Mouse (Mus musculus) cerebellum, adult 18-20 months (tissue): ENCODE measurements around the gene Med10.

Experiments used
- DNase-seq, 2 experiments: peaks; one replicate each; pipeline ENCODE4 v3.0.0; 2021

The Med10 gene

DNA sequence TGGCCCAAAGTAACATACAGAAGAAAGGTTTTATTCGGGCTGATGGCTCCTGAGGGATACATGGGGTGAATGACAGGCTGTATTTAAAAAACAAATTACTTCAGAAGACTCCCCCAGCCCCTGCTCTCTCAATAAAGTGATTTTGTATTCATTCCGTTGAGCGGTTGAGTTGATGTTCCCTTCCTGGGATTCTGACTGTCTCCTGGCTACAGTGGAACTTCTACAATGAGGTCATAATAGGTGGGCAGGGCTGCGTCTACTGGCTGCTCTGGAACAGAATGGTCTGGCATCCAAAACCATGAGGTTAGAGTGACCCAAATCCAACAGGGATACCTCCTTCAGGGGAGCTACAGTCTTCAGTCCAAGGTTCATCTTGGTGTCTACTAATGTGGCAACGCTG, at the start of gene Med10:
Med10 (plus strand) TSS at position 301 of the 400 bp plus-strand sequence.
- no peak for DNase-seq

DNA sequence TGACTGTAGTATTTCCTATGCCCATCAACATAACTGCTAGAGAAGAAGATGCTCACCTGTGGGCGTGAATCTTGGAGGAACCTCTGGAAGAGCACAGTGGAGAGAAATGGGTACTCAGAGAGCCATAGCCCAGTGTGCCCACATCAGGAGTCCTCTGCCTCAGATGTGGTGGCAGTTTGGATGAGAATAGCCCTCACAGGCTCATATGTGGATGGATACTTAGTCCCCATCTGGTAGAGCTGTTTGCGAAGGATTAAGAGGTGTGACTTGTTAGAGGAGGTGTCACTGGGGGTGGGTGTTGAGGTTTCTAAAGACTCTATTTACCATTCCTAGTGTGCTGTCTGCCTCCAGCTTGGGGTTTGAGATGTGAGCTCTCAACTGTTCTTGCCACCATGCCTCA, 49.3 kb upstream of the Med10 start:
- DNase-seq, result no peak

DNA sequence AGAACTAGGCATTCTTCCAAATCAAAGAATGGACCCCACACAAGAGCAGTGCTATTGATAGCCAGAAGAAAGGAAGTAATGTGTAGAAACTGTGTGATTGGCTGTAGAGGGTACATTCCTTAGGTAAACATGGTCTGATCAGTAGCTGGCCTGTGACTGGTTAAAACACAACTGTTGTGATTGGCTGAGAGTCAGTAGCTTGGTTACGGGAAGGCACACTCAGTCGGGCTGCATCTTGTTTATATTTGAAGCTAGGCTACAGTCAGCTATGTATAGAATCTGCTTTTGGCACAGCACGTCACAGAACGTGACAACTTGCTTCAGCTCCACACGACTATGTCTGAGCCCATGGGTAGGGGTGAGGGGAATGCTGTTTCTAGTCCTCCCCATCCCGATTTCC, 43.2 kb upstream of the Med10 start:
- no peak for DNase-seq

DNA sequence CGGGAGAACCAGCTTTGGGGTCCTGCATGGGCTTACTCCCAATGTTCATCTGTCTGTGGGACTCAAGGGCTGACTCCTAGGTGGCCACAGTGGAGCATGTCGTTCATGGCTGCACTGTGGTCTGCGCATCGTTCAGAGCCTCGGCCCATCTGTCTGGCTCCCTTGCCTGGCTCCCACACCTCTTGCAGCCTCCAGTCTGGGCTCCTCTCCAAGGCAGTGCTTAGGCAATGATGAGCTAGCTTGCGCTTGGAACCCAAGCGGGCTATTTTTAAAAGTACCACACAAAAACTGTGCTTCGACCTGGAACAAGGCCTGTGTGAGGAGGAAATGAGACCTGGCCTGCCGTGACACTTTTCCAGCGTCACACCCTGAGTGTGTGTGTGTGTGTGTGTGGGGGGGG, 40.8 kb upstream of the Med10 start:
- peak; percentile 85 to 91 for DNase-seq

DNA sequence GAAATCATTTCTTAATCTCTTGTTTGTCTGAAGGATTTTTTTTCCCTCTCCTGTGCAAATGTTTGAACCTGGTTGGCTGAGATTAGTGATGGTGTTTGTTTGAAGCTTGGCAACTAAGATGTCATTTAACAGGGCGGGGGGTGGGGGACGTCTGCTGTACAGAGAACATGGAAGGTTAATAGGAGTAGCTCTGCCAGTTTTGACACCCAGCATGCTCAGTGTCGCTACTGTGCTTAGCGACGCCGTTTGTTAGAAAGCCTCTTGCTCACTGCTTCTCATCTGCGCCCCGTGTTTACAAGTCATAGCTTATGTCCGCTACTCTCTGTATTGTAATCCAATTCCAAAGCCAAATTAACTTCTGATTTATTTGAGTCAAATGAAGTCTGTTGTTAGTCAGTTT, 37.5 kb upstream of the Med10 start:
- no peak for DNase-seq

DNA sequence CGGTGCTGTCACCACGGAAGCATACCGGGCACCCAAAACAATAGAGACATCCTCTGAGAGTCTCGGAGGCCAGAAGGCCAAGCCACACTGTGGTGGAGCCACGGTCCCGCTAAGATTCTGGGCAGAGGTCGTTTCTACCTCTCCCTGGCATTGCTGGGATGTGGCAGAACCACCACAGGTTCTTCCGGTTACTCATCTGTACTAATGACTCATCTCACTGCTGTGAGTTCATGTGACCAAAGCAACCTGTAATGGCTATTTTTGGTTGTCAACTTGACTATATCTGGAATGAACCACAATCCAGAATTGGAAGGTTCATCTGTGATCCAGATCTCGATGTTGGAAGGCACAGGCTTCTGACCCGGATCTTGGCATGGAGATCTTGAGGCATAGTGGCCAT, 34.0 kb upstream of the Med10 start:
- no peak for DNase-seq

DNA sequence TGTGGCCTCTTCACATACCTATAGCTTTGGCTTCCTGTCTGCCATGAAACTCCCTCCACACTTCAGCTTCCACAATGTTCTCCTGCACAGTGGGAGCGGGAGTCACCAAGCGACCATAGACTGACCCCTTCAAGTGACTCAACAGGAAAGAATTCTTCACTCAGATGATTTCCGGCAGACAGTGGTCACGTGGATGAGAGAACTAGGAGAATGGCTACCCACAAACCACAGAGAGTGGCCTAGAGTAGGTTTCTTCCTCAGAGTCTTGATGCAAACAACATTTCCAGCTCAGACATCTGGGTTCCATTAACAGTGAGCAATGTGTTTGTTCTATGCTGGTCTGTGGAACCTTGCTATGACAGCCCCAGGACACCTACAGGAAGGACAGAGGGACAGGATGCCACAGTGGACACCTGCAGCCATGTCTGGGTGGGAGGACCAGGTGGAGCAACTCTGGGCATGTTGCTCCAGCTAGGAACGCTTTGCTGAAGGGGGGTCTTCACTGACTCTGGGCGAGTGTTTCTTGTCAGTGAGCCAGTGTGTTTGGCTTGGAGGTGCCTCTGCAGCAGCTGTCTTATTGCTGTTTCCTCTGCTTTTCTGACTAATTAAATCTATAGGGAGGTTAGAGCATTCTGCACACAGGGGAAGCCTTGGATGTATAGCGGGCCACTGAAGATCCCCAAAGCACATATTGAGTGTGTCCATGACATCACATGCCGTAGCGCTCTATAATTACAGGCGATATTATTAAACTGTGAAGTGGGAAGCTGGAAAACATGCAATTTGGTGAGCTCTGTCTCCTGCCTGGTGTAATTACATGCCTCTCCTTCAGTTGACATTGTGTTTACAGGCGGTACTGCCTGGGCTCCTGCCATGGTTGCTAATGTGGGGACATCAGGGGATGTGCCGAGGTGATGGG, 31.4 kb upstream of the Med10 start:
- DNase-seq, result no peak

DNA sequence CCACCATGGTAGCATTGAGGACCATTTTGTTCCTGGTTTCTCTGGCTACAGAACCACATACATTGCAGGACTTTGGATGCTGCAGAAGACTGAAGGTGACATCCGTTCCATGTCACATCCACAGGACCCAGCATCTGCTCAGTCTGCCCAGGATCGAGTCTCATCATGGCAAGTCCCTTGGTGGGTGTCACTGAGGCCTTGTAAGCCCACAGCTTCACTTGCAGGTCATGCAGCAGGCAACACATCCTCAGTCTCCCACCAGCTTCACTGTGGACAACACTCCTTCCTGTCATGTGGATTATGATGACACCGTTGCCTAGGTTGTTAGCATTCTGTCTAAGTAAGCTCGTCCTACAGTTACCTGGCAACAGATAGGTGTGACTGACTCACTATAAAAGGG, 29.8 kb upstream of the Med10 start:
- no peak for DNase-seq

DNA sequence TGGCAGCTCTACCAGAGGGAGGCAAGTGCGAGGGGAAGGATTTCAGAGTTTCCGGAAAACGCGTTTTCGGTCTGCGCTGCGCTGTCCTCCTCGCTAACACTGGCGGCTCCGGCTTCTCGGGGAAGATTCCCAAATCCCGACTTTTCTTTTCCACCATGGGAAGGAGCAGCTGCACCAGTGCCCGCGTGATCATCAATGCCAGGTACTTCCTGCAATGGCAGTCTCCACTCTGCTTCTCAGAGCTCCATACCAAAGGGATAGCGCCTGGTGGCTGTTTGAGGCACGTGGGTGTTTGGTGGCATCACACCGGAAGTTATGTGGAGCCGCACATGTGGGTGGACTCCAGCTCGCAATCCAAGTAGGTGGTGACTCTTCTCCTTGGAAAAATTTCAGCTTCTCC, 24.0 kb upstream of the Med10 start:
- no peak for DNase-seq

DNA sequence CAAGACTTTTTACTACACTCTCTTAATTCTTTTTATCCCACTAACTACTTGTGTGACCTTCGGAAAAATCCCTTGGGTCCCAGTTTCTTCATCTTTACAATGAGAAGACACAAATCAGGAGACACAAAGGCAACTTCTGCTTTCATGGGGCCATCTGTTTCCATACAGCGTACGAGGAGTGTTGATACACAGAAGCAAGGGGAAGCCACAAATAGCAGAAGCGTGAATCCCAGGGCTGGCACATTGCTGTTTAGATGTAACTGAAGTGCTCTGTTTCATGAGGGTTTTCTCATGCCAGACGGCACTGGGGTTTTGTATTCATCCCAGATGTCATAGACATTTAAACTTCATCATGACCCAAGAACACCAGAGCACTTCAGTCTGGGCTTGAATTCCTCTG, 13.5 kb upstream of the Med10 start:
- no peak for DNase-seq

DNA sequence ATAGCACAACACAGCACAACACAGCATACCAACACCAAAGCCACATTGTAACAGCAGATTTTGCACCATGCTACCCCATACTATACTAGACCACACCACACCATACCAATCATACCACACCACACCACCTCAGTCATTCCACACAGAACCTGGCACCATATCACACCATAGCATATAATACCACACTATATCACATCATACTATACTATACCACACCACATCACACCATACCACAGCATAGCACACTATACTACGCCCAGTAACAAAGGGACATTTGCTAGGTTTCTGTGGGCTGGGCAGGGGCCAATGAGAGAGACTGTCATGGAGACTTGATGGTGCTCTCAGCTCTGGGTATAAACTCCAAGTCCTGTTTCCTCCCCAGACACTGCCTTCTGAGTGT, 10.4 kb upstream of the Med10 start:
- DNase-seq, result no peak

DNA sequence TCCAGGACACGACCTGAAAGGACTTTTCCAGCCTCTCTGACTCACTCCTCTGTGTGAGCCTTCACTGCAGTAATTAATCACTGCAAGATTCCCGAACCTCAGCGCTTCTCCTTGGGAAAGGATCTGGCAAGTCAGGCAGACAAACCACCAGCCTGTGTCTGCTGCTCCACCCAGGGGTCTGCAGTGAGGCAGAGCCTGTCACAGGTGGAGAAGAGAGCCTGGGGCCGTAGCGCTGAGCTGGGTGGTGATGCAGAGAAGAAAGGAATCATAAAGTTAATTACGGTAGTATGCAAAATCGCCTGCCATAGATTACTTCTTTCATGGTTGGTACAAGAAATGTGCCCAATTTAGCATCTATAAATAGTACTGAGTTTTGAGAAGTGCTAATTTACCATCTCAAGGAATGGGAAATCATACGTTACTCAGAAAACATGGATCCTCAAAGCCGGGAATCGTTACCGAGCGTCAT, 9.6 kb upstream of the Med10 start:
- DNase-seq, result no peak

DNA sequence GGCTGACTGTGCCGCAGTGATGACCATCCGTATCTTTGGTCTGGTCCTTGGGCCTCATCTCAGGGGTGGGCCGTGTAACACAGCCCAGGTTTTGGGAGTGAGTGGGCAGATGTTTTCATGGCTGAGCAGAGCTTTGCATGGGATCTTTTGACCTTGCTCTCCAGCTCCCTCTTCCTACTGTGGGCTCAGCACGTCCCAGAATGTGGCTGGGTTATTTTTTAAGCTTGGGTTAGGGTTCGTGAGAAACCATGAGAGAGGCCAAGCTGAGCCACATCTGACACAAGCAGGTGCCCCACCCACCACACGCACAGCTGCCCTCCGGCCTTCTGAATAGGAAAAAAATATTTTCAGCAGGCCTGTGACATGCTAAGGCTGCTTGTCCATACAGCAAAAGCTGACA, 7.4 kb upstream of the Med10 start:
- DNase-seq, result no peak

DNA sequence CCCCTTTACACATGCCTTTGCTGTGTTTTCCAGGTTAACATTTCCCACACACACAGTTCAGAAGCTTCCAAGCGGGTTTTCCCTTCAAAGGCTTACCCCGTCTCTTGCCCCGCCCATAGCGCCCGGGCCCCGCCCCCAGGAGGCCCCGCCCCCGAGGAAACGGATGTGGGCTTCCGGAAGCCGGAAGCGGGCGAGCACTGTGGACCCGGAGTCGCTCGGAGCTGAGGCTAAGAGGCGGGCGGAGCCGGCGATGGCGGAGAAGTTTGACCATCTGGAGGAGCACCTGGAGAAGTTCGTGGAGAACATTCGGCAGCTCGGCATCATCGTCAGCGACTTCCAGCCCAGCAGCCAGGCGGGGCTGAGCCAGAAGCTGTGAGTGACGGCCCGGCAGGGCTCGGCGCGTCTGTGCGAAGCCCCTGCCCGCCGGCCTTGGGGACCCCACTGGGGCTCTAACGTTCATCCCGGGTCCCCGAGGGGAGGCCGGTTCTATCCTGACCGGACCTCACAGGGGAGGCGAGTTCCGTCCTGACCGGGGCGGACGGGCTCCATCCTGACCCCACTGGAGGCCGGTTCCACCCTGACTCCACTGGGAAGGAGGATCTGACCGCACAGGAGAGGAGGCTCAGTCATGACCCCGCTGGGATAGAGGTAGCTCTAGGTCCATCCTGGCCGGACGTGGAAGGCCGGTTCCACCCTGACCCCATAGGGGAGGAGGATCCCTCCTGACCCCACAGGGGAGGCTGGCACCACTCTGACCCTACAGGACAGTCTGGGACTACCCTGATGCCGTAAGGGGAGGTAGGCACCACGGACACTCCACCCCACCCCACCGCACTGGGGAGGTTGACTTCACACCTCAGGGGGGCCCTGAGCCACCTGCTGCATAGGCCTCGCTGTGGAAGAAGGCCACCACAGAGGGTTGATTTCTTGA, 7.8 kb downstream of the Med10 start:
- DNase-seq, result peak; percentile 81 to 86

DNA sequence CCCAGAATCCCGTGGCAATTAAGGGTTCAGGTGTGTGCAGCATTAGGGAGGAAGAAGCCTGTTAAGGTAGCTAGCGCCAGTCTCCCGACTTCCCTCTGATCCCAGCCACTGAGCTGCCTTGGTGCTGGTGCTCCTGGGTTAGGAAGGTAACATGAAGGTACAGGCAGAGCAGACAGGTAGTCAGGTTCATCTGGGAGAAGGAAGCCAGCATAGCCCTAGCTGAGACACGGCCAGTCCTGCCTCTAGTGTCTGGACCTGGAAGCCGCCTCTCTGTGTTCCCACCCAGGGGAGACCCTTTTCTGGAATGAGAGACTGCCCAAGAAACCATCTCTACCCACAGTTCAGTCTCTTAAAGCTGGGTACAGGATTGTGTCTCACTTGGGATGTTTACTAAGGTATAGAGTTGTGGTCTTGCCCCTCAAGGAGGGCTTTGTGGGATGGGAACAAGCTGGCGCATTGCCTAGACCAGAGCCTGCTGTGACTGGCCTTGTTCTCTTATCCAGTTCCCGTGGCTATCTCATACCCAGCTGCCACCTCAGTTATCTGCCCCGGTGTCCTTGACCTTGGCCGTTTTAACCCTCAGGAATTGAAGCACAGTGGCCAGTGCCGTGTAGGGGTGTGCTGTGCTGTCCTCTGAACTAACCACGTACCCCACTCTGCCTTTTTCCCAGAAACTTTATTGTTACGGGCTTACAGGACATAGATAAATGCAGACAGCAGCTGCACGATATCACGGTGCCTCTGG, 8.9 kb downstream of the Med10 start:
- DNase-seq, result peak in 1 of 2 experiments; percentile 10

DNA sequence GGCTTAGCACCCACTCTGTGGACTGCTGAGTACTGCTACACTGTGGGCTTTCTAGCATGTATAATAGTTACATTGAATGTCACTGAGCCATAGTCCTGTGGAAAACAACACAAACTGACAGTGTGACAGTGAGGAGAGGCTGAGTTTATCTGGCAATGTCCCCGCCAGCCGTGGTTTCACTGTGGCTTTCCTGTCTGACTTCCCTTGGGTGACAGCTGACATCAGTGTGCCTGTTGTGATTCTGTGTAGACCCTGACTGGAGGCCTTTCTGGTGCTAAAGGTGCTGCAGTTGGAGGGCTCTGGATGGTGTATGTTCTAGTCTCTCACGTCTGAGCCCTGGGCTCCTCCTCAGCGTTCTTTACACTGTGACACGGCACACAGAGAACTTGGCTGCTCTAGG, 11.7 kb downstream of the Med10 start:
- no peak for DNase-seq

DNA sequence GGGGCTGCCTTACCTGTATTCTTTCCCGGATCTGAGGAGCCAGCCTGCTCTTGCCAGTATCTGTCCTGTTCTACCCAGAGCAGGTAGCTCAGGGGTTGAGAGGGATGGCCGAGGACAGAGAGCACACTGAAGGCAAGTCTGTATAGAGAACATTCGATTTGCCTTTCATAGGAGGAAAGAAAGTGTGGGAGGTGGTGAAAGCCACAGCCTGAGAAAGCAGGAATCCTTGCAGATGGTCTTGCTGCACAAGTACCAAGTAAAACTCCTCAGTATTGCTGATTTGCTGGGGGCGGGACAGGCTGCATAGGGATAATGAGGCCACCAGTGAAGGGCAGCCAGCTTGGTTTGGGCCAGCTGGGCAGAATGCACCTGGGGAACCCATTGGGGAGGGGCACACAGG, 16.1 kb downstream of the Med10 start:
- DNase-seq, result no peak

DNA sequence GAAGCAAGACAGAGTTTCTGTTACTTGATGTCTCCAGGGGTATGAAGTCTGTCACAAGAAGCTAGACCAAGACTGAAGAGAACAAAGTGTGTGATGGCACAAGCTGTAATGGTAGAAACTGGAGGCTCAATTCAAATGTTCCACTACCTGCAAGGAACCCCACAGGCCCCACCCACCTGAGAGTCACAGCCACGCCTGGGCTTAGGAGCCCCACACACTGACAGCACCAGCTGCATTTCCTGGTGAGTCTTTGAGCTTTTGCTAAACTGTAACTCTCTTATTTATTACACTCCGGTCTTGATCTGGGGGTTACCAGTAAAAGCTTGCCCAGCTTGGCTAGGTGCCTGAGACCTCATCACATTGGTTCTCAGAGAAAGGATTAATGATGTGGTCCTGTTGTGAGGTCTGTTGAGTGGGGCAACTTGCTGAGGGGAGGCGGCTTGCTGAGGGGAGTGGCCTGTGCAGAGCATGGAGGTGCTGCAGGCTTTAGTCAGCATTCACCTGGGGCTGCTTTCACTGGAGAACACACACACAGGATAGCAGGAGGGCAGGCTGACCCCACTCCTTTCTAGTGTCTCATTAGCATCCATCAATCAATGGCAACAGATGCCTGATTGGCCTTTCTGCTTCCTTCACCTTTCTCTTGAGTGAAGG, 19.1 kb downstream of the Med10 start:
- DNase-seq, result no peak

DNA sequence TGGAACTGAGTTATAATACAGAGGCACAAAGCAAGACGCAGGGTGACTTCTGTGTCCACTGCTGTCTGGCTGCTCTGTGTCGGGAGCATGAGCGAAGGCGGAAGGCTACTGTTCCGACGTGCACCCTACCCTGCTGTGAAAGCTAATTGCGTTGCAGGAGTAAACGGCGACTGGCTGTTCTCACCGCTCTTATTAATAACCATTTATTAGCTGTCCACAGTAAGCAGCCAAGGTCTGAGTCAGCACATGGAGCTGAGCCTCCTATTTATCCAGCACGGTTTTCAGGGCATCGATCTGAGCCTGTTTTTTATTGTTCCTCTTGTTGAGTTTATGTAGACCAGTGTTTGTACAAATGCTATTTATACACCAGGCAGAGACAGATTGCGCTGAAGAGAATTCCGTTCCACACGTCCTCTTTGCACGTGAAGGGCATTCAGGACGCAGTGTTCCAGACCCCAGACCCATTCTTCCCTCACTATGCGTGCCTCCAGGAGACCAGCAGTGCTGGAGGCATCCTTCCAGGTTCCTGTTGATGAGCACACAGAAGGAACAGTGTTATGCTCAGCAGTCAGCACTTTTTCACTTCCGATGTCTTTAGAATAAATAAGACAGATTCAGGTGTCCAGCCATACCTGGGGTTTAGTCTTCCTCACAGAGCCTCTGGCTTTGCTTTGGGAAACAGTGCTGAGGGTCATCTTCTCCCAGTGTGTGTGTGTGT, 21.9 kb downstream of the Med10 start:
- peak in 1 of 2 experiments; percentile 11 for DNase-seq

DNA sequence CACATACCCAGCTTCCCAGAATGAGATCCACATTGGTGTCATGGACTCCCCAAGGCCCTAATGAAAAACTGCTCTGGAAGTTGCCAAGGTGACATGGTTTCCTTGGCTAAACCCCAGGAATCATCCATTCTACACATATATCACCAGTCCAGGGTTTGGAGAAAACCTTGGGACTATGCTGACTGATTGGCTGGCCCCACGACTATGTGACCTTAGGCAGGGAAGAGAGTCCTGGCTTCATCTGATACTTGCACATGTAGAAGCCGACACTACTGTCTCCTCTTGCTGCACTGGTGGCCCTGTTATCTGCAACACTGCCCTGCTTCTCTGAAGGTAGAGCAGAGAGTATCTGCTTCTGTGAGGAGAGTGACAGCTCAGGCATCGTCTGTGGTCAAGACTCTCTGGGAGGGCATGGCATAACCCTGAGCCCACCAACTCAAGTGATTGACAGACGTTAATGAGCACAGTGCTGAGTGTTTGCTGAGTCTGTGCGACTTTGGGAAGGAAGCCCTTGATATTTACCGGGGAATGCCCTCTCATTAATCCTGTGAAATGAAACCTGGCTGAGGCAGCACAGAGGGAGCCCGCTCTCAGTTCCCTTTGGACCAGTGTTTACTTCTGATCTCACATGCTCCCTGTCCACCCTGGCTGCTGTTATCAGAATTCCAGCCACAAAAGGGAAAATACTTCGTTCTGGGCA, 23.4 kb downstream of the Med10 start:
- no peak for DNase-seq

DNA sequence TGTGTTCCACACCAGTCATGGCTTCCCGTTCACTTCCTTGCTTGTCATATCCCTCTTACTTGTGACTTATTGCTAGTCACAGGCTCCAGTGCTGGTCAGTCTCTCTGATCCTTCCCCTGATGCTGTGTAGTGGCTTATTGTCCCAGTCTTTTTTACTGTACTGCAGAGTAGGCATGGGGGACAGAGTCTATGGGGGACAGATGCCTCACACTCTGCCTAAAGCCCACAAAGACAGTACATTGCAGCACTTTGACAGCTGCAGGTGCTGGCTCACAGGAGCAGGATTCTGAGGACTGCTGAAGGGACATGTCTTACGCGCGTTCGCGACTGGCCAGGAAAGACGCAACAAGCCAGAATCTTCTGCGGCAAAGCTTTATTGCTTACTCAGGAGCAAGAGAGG, 28.4 kb downstream of the Med10 start:
- DNase-seq, result no peak
